Mouse (Mus musculus) testis, adult 2 months (tissue): Measurements from ENCODE around the gene Gpat3. TPM values are rescaled to one million over a fixed set of nuclear protein-coding genes. Genes with fewer than 3 reads are reported as not detected.

Experiments used
- H3K27ac ChIP-seq: fragments of 200-500 bp; 2 replicates; pipeline ENCODE4 v1.5.1; 2012; ENCODE audit warnings: low read depth, low read length; ENCODE audit not compliant: control insufficient read depth, insufficient read depth
- H3K27me3 ChIP-seq: fragments of 200-500 bp; 2 replicates; pipeline ENCODE4 v1.6.1; 2012; ENCODE audit warnings: mild to moderate bottlenecking, low read length, moderate library complexity; ENCODE audit not compliant: control insufficient read depth, insufficient read depth
- H3K36me3 ChIP-seq: fragments of 200-500 bp; 2 replicates; pipeline ENCODE4 v1.6.1; 2012; ENCODE audit warnings: mild to moderate bottlenecking, low read length; ENCODE audit not compliant: control insufficient read depth, insufficient read depth
- H3K4me1 ChIP-seq: fragments of 200-500 bp; 2 replicates; pipeline ENCODE4 v1.6.1; 2012; ENCODE audit warnings: low read length; ENCODE audit not compliant: control insufficient read depth, insufficient read depth
- H3K4me3 ChIP-seq: fragments of 200-500 bp; 2 replicates; pipeline ENCODE4 v1.5.1; 2012; ENCODE audit warnings: low read depth, mild to moderate bottlenecking, low read length, moderate library complexity, mixed read lengths; ENCODE audit not compliant: control insufficient read depth
- CTCF ChIP-seq: fragments of 200-500 bp; IDR thresholded peaks from 2 replicates; pipeline ENCODE4 v1.5.1; 2012; ENCODE audit warnings: low read depth, mild to moderate bottlenecking, inconsistent platforms, low read length, moderate library complexity; ENCODE audit not compliant: control insufficient read depth, insufficient read depth, insufficient replicate concordance
- POLR2A ChIP-seq: fragments of 200-500 bp; IDR thresholded peaks from 2 replicates; pipeline ENCODE4 v1.6.1; 2012; ENCODE audit warnings: low read depth, mild to moderate bottlenecking, inconsistent platforms, low read length, moderate library complexity; ENCODE audit not compliant: control insufficient read depth
- polyA plus RNA-seq: library from polyadenylated mRNA; depleted of rRNA; stranded (reverse); fragments of >200 nt; gene quantifications from 2 replicates; pipeline ENCODE4 v1.2.3, GENCODE M21; 2012

Gpat3 gene
- polyA plus RNA-seq, 1 experiment = 26.8 TPM

GRCm38 (mm10) chr5:100844485-100844884 is 1.0 kb upstream of the Gpat3 start:
- H3K36me3 ChIP-seq = no peaks in the 10 kb centered on the region
- no peak for TF ChIP-seq CTCF
- TF ChIP-seq POLR2A = no peak; the same call in 1 of the 2 replicates
- H3K27ac ChIP-seq = no peak overlapping the region
- H3K27me3 ChIP-seq = no peaks in the 10 kb centered on the region; the same call in 1 of the 2 replicates
- H3K4me1 ChIP-seq = peaks cover 7% of the 10 kb centered on the region
- H3K4me3 ChIP-seq = peak overlapping the region; percentile 54

GRCm38 (mm10) chr5:100845848-100846598 is 510 bp downstream of the Gpat3 start:
- TF ChIP-seq POLR2A = 0 out of 2 replicates have a peak, but pooled peaks have one; percentile 11
- TF ChIP-seq CTCF = no peak
- Histone ChIP-seq H3K4me1 (peaks cover 7% of the 10 kb centered on the region), H3K4me3 (peak overlapping the region; percentile 83), H3K36me3 (no peaks in the 10 kb centered on the region), H3K27me3 (no peaks in the 10 kb centered on the region; the same call in 1 of the 2 replicates), H3K27ac (no peak overlapping the region)

GRCm38 (mm10) chr5:100846599-100846920 is 1.0 kb downstream of the Gpat3 start:
- H3K27ac ChIP-seq = no peak overlapping the region
- no peaks in the 10 kb centered on the region; the same call in 1 of the 2 replicates for H3K27me3 ChIP-seq

GRCm38 (mm10) chr5:100847143-100847542 is 1.6 kb downstream of the Gpat3 start:
- Histone ChIP-seq H3K27me3 (no peaks in the 10 kb centered on the region; the same call in 1 of the 2 replicates), H3K27ac (no peak overlapping the region), H3K4me1 (peaks cover 7% of the 10 kb centered on the region), H3K4me3 (peak overlapping the region; percentile 83), H3K36me3 (no peaks in the 10 kb centered on the region)
- TF ChIP-seq CTCF (no peak), POLR2A (no peak)

More at GRCm38 (mm10) chr5:100846599-100846920, 1.0 kb downstream of the Gpat3 start:
- peak overlapping the region; percentile 83 for H3K4me3 ChIP-seq
- TF ChIP-seq POLR2A = no peak
- TF ChIP-seq CTCF = no peak
- H3K36me3 ChIP-seq = no peaks in the 10 kb centered on the region
- peaks cover 7% of the 10 kb centered on the region for H3K4me1 ChIP-seq

GRCm38 (mm10) chr5:100853963-100854362 is 8.4 kb downstream of the Gpat3 start:
- Histone ChIP-seq H3K4me3 (no peak overlapping the region), H3K27ac (no peak overlapping the region), H3K4me1 (no peaks in the 10 kb centered on the region), H3K27me3 (no peaks in the 10 kb centered on the region), H3K36me3 (no peaks in the 10 kb centered on the region)
- no peak for TF ChIP-seq POLR2A
- TF ChIP-seq CTCF = no peak

- H3K4me3 ChIP-seq = no peak overlapping the region
- no peak overlapping the region for H3K27ac ChIP-seq
- no peaks in the 10 kb centered on the region for H3K4me1 ChIP-seq
- H3K36me3 ChIP-seq = no peaks in the 10 kb centered on the region
- no peaks in the 10 kb centered on the region for H3K27me3 ChIP-seq
- no peak for TF ChIP-seq POLR2A
- TF ChIP-seq CTCF = no peak
Observed at GRCm38 (mm10) chr5:100856552-100856951, 11.0 kb downstream of the Gpat3 start.

- Histone ChIP-seq H3K36me3 (no peaks in the 10 kb centered on the region), H3K27me3 (no peaks in the 10 kb centered on the region), H3K27ac (no peak overlapping the region), H3K4me3 (peak overlapping the region; percentile 9; the same call in 1 of the 2 replicates), H3K4me1 (no peaks in the 10 kb centered on the region)
- TF ChIP-seq CTCF = no peak
- TF ChIP-seq POLR2A = no peak
Observed at GRCm38 (mm10) chr5:100860417-100861053, 15.0 kb downstream of the Gpat3 start.
